Mouse (Mus musculus): Measurements from ENCODE around the gene BC049715. TPM values are rescaled to one million over a fixed set of nuclear protein-coding genes. Genes with fewer than 3 reads are reported as not detected.

Gene BC049715
- polyA plus RNA-seq, 1 experiment from 2014 or later: 2.2 TPM

DNA sequence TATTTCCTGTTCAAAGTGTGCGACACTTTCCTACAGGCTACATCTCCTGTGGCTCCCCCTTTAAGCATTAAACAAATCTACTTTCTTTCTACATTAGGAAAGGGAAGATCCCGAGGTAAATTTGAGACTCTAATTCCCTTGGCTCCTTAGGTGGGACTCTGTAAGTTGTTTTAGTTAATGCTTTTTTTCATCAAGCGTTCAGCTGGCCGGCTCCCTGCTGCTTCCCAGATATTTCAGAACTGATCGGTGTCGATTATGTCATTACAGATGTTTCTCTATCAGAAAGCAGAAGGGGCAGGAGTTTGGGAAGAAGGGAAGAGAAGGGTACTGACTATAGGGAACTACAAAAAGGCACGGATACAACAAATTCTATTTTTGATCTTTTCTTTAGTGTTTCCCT is 310 bp upstream of the BC049715 start:
- Histone ChIP-seq H3K36me3 (ENCODE audit: insufficient read depth, low read length) (peaks cover 21% of the 10 kb centered on the region), H3K27ac (ENCODE audit: low read length) (no peak overlapping the region), H3K27me3 (replicated peaks; ENCODE audit: insufficient read depth, low read length) (no peaks in the 10 kb centered on the region), H3K4me1 (ENCODE audit: insufficient read depth, low read depth, low read length) (0 out of 2 replicates have a peak, but pooled peaks cover 4% of the 10 kb centered on the region), H3K9ac (replicated peaks; ENCODE audit: low read depth) (peak overlapping the region; percentile 99), H3K4me2 (replicated peaks; ENCODE audit: low read depth, low read length) (peak overlapping the region; percentile 66), H3K9me3 (ENCODE audit: low read length) (no peaks in the 10 kb centered on the region), H3K4me3 (ENCODE audit: low read depth, low read length) (peak overlapping the region; percentile 100)
- DNase-seq (ENCODE audit: low spot score): no peak
- ATAC-seq: no peak
- TF ChIP-seq EP300 (IDR thresholded peaks at IDR 0.05) (no peak), CTCF (IDR thresholded peaks at IDR 0.05) (no peak)
- WGBS: 12% methylated on average over 7 of the region's 7 CpGs

DNA sequence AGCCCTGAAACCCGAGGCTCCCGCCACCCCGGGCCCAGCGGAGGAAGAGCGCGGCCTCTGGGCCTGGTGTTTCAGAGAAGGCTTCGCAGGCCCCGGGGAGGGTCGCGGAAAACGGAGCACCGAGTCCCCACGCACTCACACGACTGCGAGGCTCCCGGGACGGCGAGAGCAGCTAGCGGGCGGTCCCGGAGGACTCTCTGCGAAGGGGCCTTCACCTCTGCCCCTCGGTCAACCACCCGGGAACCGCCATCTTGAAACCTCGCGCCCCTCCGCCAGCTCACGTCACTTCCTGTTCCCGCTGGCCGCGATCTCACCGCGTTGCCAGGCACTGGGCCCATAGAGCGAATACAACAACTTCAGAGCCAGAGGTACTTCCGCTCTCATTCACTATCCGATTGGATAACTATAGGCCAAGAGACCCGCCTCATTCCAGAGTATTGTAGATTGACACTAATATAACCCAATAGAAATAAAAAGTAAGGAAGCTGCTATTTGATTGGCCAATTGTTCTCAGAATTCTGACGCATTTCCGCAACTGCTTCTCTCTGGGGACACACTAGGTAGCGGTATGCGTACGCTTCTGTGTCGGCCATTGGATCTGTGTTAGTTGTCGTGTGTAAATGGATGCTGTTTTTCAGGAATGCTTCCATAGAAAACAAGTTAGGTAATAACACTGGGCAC is 595 bp downstream of the BC049715 start, which contains the start of gene Wbp11:
Gene Wbp11, minus strand, starts transcription at position 353 of the 681 bp plus-strand sequence.
- Histone ChIP-seq H3K4me1 (ENCODE audit: insufficient read depth, low read depth, low read length) (0 out of 2 replicates have a peak, but pooled peaks cover 4% of the 10 kb centered on the region), H3K9ac (replicated peaks; ENCODE audit: low read depth) (peak within 1 kb of the TSS; percentile 99), H3K36me3 (ENCODE audit: insufficient read depth, low read length) (peaks cover 14% of the 10 kb centered on the region), H3K4me3 (ENCODE audit: low read depth, low read length) (peak within 1 kb of the TSS; percentile 100), H3K9me3 (ENCODE audit: low read length) (no peaks in the 10 kb centered on the region), H3K27ac (ENCODE audit: low read length) (peak within 1 kb of the TSS; percentile 90), H3K27me3 (replicated peaks; ENCODE audit: insufficient read depth, low read length) (no peaks in the 10 kb centered on the region), H3K4me2 (replicated peaks; ENCODE audit: low read depth, low read length) (peak within 1 kb of the TSS; percentile 66)
- DNase-seq (ENCODE audit: low spot score) (peak; percentile 100), ATAC-seq (peak; percentile 100)
- TF ChIP-seq CTCF (IDR thresholded peaks at IDR 0.05) (peak; percentile 65), EP300 (IDR thresholded peaks at IDR 0.05) (peak; percentile 77; the same call in 1 of the 2 replicates)
- under 1% methylated on average over 37 of the region's 45 CpGs for WGBS

DNA sequence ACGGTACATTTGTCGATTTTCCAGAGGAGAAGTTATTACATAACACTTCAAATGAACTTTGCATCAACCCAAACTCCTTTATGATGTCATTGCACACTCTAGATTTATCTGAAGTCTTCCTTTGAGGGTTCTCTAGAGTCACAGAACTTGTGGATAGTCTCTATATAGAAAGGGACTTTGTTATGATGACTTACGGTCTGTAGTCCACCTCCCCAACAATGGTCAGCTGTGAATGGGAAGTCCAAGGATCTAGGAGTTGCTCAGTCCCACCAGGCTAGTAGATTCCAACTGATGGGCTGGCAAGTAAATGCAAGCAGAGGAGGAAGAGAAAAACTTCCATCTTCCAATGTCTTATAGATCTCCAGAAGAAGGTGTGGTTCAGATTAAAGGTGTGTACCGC is 1.3 kb downstream of the BC049715 start:
- H3K27ac ChIP-seq (ENCODE audit: low read length): peak overlapping the region; percentile 60
- DNase-seq (ENCODE audit: low spot score) (no peak), ATAC-seq (no peak)
- no peaks in the 10 kb centered on the region for H3K9me3 ChIP-seq (ENCODE audit: low read length)
- TF ChIP-seq EP300 (IDR thresholded peaks at IDR 0.05) (no peak), CTCF (IDR thresholded peaks at IDR 0.05) (no peak)
- peak overlapping the region; percentile 52 for H3K4me2 ChIP-seq (replicated peaks; ENCODE audit: low read depth, low read length)
- H3K27me3 ChIP-seq (replicated peaks; ENCODE audit: insufficient read depth, low read length): no peaks in the 10 kb centered on the region
- H3K4me1 ChIP-seq (ENCODE audit: insufficient read depth, low read depth, low read length): 0 out of 2 replicates have a peak, but pooled peaks cover 4% of the 10 kb centered on the region
- peak overlapping the region; percentile 27; the same call in 1 of the 2 replicates for H3K4me3 ChIP-seq (ENCODE audit: low read depth, low read length)
- 31% methylated on average over 4 of the region's 4 CpGs for WGBS
- peaks cover 14% of the 10 kb centered on the region for H3K36me3 ChIP-seq (ENCODE audit: insufficient read depth, low read length)
- H3K9ac ChIP-seq (replicated peaks; ENCODE audit: low read depth): no peak overlapping the region

DNA sequence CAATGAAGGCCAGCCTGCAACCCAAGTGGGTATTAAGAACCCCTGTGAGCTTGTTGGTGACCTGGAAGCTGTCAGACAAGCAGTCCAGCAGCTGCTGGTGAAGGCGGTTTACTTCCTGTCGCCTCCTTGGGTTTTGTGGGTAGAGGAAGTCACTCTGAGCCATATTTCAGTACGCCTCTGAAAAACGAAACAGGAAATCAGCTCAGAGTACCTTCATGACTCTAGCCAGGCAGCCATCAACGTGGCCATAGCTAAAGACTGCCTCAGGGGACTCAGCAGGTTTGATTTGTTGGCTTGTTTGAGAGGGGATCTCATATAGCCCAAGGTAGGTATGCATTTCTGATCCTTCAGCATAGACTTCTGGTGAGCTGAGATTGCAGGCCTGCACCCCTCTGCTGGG is 4.3 kb downstream of the BC049715 start:
- Histone ChIP-seq H3K9me3 (ENCODE audit: low read length) (no peaks in the 10 kb centered on the region), H3K36me3 (ENCODE audit: insufficient read depth, low read length) (no peaks in the 10 kb centered on the region), H3K9ac (replicated peaks; ENCODE audit: low read depth) (no peak overlapping the region), H3K4me3 (ENCODE audit: low read depth, low read length) (no peak overlapping the region), H3K27me3 (replicated peaks; ENCODE audit: insufficient read depth, low read length) (no peaks in the 10 kb centered on the region), H3K4me2 (replicated peaks; ENCODE audit: low read depth, low read length) (no peak overlapping the region), H3K4me1 (ENCODE audit: insufficient read depth, low read depth, low read length) (0 out of 2 replicates have a peak, but pooled peaks cover 4% of the 10 kb centered on the region), H3K27ac (ENCODE audit: low read length) (no peak overlapping the region)
- TF ChIP-seq EP300 (IDR thresholded peaks at IDR 0.05) (no peak), CTCF (IDR thresholded peaks at IDR 0.05) (no peak)
- WGBS: 54% methylated on average over 5 of the region's 5 CpGs
- no peak for DNase-seq (ENCODE audit: low spot score)
- no peak for ATAC-seq

DNA sequence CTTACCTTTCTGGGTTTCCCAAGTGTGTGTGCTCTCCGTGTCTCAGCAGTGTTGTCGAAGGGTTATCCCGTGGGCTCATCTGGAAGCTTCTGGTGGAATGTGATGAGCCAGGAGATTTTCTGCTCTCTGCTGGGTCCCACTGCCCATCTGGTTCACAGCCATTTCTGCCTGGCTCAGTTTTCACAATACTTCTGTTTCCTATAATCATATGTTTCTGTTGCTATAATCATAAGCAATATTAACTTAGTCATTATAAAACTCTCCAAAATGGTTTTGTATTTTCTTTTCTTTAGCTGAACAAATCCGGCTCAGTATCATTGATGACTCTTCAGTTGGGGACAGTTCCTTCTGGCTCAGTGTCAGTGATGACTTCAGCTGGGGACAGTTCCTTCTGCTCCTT is 7.9 kb downstream of the BC049715 start, which contains the start of gene Smco3:
Gene Smco3, minus strand, starts transcription at position 101 of the 400 bp plus-strand sequence.
- Histone ChIP-seq H3K27me3 (replicated peaks; ENCODE audit: insufficient read depth, low read length) (no peaks in the 10 kb centered on the region), H3K36me3 (ENCODE audit: insufficient read depth, low read length) (no peaks in the 10 kb centered on the region), H3K4me2 (replicated peaks; ENCODE audit: low read depth, low read length) (peak within 1 kb of the TSS; percentile 0; the same call in 1 of the 2 replicates), H3K4me3 (ENCODE audit: low read depth, low read length) (no peak within 1 kb of the TSS), H3K9ac (replicated peaks; ENCODE audit: low read depth) (no peak within 1 kb of the TSS), H3K4me1 (ENCODE audit: insufficient read depth, low read depth, low read length) (no peaks in the 10 kb centered on the region), H3K9me3 (ENCODE audit: low read length) (no peaks in the 10 kb centered on the region), H3K27ac (ENCODE audit: low read length) (no peak within 1 kb of the TSS)
- ATAC-seq (no peak), DNase-seq (ENCODE audit: low spot score) (no peak)
- TF ChIP-seq EP300 (IDR thresholded peaks at IDR 0.05): no peak
- no peak for TF ChIP-seq CTCF (IDR thresholded peaks at IDR 0.05)
- 45% methylated on average over 4 of the region's 4 CpGs for WGBS

DNA sequence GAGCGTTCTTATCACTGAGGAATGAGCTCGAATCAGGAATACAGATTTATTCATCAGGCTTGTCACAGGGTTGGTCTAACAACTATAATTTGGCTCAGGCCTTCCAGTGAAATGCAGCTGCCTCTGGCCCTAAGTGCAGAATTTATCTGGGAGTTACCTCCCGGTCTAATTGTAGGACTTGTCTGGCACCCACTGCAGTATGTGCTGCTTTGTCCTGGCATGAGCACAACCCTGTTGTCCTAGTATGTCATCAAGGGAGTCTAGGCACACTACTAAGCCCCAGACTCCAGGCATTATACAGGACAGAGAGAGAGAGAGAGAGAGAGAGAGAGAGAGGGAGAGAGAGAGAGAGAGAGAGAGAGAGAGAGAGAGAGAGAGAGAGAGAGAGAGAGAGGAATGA is 9.9 kb downstream of the BC049715 start:
- Histone ChIP-seq H3K4me3 (ENCODE audit: low read depth, low read length) (no peak overlapping the region), H3K27me3 (replicated peaks; ENCODE audit: insufficient read depth, low read length) (no peaks in the 10 kb centered on the region), H3K36me3 (ENCODE audit: insufficient read depth, low read length) (no peaks in the 10 kb centered on the region), H3K27ac (ENCODE audit: low read length) (no peak overlapping the region), H3K4me1 (ENCODE audit: insufficient read depth, low read depth, low read length) (no peaks in the 10 kb centered on the region), H3K4me2 (replicated peaks; ENCODE audit: low read depth, low read length) (no peak overlapping the region), H3K9me3 (ENCODE audit: low read length) (no peaks in the 10 kb centered on the region), H3K9ac (replicated peaks; ENCODE audit: low read depth) (no peak overlapping the region)
- ATAC-seq (no peak), DNase-seq (ENCODE audit: low spot score) (no peak)
- 69% methylated on average over 3 of the region's 3 CpGs for WGBS
- TF ChIP-seq CTCF (IDR thresholded peaks at IDR 0.05) (no peak), EP300 (IDR thresholded peaks at IDR 0.05) (no peak)

Measured in lung, postnatal 0 days (tissue).